Mouse (Mus musculus) left cerebral cortex, postnatal 14 days (tissue): ENCODE results near the gene 6430571L13Rik. TPM values are rescaled to one million over a fixed set of nuclear protein-coding genes. Genes with fewer than 3 reads are reported as not detected.

Experiments
- DNase-seq, 2 experiments: peaks; one replicate each; pipeline ENCODE4 v3.0.0; 2021 to 2022; ENCODE audit warnings: low spot score in 2 of 2, mixed read lengths in 1 of 2
- intact Hi-C: fragments of 180-260 bp; cut with DNase I; formaldehyde crosslinking; loops from one replicate; pipeline ENCODE4 v1.15.1; 2025
- long read RNA-seq, 2 experiments: library from polyadenylated mRNA; stranded (forward); transcript quantifications; one replicate each; pipeline ENCODE4 v2.0.0; 2021
- total RNA-seq, 2 experiments: library from RNA; stranded (reverse); gene quantifications; 2 replicates each; pipeline ENCODE4 v1.2.3; 2021

6430571L13Rik gene
- total RNA-seq, result 1 to 10 TPM; 2.4 to 3.4 TPM
- long read RNA-seq, experiment 1, partial matches to known transcripts, result 1 of 6 reads
- long read RNA-seq, experiment 1, other reads (novel, unspliced or antisense), result 1 of 6 reads
- long read RNA-seq, experiment 2, partial matches to known transcripts, result 0 of 4 reads
- long read RNA-seq, experiment 2, other reads (novel, unspliced or antisense), result 2 of 4 reads

GRCm38 (mm10) chr9:107340267-107340859 lies at the start of gene 6430571L13Rik:
Gene 6430571L13Rik (plus strand): TSS chr9:107340602.
- intact Hi-C loops, result no loop called here
- DNase-seq, result peak; percentile 91 to 94

GRCm38 (mm10) chr9:107290897-107291296 lies 49.5 kb upstream of the 6430571L13Rik start:
- peak; percentile 68 to 87 for DNase-seq
- intact Hi-C loops, result loop anchor here (5.0 kb wide), 2 partner anchors 44 to 389 kb away; no protein-coding TSS in a partner anchor

DNA sequence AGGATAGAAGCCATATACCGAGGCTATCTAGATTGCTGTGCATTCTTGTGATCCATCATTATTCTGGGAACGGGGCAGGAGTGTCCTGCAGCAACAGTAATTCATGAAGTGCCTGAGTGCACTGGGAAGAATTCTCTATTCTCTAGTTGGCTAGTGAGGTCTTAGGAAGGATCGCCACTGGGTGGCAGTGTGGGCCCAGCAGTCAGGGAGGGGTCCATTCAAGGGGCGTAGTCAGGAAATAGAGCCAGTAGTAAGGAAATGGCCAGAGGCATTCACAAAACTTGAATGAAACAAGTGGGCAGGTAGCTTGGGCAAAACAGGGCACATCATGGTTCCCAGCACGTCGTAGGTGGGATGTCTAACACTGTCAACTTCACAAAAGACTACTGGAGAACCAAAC lies 46.2 kb upstream of the 6430571L13Rik start:
- peak; percentile 70 to 81 for DNase-seq
- intact Hi-C loops, result loop anchor here (1.0 to 5.0 kb wide), 5 partner anchors 42 to 392 kb away; no protein-coding TSS in a partner anchor

DNA sequence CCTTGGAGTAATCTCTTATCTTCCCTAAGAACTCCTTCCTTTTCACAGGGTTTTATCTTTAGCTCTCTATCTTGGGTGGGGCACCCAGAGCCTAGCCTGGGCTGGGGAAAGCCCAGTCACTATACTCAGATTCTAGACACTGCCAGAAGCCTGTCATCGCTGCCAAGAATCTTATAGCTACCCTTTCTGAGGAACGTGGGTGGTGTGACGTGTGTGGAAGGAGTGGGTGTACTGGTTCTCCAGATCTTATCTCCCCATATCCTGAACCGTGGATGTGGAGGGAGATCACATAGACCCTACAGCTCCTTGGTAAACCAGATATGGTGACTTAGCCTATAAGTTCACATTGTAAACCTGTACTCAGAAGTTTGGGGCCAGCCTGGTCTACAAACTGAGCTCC lies 44.8 kb upstream of the 6430571L13Rik start:
- intact Hi-C loops, result loop anchor here (2.0 kb wide), 2 partner anchors 61 to 219 kb away; no protein-coding TSS in a partner anchor
- DNase-seq, result peak; percentile 50 to 55

DNA sequence AAGGTAGTCTGAATTCAATTTTAAA lies 44.6 kb upstream of the 6430571L13Rik start, which contains the start of gene Cish:
Gene Cish, plus strand, starts transcription at position 11 of the 25 bp plus-strand sequence.
- intact Hi-C loops, result no loop called here
- no peak for DNase-seq

DNA sequence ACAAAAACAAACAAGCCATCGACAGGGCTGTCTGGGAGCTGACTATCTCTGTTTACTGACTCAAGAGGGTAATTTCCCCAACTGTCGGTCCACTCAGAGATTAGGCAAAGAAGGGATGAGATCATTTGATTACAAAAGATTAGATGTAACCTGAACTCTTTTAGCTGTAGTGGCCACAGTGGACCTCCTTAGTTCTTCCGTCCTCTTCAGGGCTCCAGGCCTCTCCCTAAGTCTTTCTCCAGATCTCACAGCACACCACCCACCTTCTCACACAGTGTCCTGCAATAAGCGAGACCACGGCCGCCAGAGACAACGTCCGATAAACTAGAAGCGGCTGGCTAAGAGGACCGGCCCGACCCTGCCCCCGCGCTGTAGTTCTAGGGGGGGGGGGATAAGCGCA lies 44.4 kb upstream of the 6430571L13Rik start:
- intact Hi-C loops, result no loop called here
- DNase-seq, result no peak

GRCm38 (mm10) chr9:107296501-107296965 lies 43.9 kb upstream of the 6430571L13Rik start:
- intact Hi-C loops, result no loop called here
- peak; percentile 93 to 94 for DNase-seq

DNA sequence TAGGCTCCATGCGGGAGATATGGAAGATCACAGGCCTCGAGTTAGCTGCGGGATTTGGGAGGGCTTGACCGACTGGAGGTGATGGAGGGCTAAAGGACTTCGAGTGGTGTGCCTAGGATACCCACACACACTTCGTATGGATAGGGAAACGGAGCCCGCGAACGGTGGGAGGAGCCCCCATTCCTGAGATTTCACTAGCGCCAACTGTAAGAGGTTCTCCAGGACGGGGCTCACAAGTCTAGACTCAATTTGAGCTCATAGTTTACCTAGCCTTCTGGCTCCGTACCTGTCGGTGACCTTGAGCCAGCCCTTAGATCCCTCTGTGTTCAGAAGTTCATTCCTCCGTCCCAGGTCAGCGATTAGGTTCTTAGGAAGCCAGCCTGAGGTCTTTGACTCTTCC lies 43.3 kb upstream of the 6430571L13Rik start:
- DNase-seq, result no peak
- intact Hi-C loops, result no loop called here

DNA sequence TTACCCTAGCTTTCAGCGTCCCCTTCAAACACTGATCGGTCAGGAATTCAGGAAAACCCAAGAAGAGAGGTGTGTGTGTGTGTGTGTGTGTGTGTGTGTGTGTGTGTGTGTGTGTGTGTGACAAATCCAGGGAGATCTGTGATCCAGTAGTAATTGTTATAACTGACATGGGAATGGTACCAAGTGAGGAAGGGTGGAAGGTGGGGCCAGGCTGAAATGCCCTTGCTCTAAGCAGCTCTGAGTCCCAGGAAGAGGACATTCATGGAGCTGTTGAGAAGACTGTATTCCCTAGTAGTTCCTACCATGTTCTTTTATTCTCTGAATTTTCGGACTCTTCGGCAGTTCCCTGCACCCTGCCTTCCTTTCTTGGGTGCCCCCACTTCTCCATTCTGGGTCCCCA lies 42.7 kb upstream of the 6430571L13Rik start:
- no peak for DNase-seq
- intact Hi-C loops, result no loop called here

- no peak for DNase-seq
- intact Hi-C loops, result no loop called here
Observed at GRCm38 (mm10) chr9:107298059-107298780, 42.2 kb upstream of the 6430571L13Rik start.

- intact Hi-C loops, result no loop called here
Observed at GRCm38 (mm10) chr9:107298876-107299275, 41.5 kb upstream of the 6430571L13Rik start.

GRCm38 (mm10) chr9:107299783-107300182 lies 40.6 kb upstream of the 6430571L13Rik start:
- intact Hi-C loops, result no loop called here
- DNase-seq, result no peak

More at GRCm38 (mm10) chr9:107298876-107299275, 41.5 kb upstream of the 6430571L13Rik start:
- no peak for DNase-seq

DNA sequence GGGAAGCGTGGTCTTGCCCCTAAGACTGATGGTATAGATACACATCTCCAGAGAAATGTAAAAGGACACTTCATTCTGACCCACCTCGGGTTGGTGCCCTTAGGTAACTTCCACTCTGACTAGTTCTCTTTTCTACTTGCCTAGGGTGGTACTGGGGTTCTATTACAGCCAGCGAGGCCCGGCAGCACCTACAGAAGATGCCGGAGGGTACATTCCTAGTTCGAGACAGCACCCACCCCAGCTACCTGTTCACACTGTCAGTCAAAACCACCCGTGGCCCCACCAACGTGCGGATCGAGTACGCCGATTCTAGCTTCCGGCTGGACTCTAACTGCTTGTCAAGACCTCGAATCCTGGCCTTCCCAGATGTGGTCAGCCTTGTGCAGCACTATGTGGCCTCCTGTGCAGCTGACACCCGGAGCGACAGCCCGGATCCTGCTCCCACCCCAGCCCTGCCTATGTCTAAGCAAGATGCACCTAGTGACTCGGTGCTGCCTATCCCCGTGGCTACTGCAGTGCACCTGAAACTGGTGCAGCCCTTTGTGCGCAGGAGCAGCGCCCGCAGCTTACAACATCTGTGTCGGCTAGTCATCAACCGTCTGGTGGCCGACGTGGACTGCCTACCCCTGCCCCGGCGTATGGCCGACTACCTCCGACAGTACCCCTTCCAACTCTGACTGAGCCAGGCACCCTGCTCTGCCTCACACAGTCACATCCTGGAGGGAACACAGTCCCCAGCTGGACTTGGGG lies 40.0 kb upstream of the 6430571L13Rik start:
- intact Hi-C loops, result no loop called here
- DNase-seq, result no peak

DNA sequence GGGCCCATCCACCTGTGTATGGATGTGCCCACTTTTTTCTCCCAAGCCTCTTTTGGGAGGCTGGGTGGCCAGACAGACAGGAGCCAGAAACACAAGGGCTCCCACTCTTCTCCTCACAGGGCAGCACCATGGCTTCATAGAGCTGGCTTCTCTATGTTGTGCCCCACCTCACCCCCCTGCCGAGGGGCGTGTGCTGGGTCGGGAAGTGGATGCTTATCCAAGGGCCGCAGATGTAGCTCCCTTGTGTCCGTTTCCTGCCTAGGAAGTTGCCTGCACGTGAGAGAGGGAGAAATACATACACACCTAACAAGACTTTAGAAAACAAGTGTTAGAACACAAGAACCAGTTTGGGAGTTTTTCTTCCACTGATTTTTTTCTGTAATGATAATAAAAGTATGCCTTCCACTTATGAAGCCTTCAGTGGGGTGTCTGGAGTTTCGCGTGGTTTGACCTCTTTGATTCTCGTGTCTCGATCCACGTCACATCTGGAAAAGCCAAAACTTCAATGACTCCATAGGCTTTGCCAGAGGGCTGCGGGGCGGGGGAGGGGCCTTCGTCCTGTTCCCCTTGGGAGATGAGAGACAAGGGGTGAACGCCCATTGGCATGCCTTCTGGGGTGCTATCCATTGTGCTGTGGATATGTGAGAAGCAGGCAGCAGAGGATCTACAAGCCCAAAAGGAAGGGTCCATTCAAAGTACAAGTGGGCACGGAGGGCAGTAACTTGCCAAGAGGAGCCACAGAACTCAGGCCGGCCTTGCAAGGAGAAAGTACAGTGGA lies 38.7 kb upstream of the 6430571L13Rik start:
- intact Hi-C loops, result no loop called here
- DNase-seq, result no peak

GRCm38 (mm10) chr9:107302592-107302991 lies 37.8 kb upstream of the 6430571L13Rik start:
- intact Hi-C loops, result no loop called here
- DNase-seq, result no peak

DNA sequence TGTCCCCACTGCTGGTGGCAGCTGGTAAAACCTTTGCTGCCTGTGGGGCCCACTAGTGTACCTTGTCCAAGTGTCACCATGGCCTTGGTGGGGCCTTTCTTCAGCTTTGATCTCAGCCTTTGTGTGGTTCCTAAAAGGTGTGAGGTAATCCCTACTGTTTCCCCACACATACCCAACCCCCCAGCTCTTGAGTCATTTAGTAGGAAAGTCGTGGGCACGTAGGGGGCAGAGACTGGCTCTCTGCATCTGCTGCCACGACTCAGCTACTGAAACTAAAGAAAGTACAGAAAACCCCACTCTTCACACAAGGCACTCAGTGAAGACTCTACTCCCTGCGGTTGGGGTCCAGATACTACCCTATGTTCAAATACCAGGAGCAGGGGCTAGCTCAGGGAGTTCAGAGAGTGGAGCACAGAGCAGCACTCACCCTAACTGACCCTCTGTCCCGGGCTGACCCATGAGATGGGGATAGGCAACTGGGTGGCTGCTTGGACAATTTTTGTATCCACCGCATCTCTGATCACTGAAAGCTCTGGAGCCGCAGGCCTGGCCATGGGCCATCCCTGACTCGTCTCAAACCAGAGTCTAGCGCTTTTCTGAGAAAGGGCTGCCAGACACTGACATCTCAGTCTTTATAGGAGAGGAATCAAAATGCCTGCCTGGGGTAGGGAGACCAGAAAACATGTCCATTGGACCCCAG lies 37.1 kb upstream of the 6430571L13Rik start:
- no peak for DNase-seq
- intact Hi-C loops, result no loop called here

DNA sequence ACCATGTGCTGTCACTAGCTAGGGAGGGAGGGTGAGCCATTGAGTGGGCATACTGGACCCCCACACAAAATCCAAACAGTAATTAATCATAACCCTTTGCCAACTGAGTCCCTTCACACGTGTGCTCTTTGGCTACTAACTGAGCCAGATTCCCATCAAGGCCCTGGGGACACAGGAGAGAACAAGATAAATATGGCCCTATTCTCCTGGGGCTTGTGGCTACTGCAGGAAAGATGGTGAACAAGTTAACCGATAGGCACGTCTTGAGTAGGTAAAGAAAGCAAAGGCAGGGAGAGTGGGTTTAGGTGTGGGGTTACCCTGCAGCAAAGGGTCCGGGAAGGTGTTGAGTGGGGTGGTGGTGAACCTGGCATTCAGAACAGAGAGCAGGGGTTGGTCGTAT lies 36.5 kb upstream of the 6430571L13Rik start:
- intact Hi-C loops, result no loop called here

GRCm38 (mm10) chr9:107304383-107304782 lies 36.0 kb upstream of the 6430571L13Rik start:
- DNase-seq, result no peak
- intact Hi-C loops, result no loop called here

More for the DNA sequence above, 36.5 kb upstream of the 6430571L13Rik start:
- DNase-seq, result no peak

GRCm38 (mm10) chr9:107305012-107305411 lies 35.4 kb upstream of the 6430571L13Rik start:
- intact Hi-C loops, result no loop called here
- no peak for DNase-seq
